Mouse (Mus musculus) cerebellum, adult 9-10 months (tissue): ENCODE data around the gene Ndufa4l2.

Experiments
- DNase-seq: peaks from one replicate; pipeline ENCODE4 v3.0.0; 2022

The Ndufa4l2 gene

DNA sequence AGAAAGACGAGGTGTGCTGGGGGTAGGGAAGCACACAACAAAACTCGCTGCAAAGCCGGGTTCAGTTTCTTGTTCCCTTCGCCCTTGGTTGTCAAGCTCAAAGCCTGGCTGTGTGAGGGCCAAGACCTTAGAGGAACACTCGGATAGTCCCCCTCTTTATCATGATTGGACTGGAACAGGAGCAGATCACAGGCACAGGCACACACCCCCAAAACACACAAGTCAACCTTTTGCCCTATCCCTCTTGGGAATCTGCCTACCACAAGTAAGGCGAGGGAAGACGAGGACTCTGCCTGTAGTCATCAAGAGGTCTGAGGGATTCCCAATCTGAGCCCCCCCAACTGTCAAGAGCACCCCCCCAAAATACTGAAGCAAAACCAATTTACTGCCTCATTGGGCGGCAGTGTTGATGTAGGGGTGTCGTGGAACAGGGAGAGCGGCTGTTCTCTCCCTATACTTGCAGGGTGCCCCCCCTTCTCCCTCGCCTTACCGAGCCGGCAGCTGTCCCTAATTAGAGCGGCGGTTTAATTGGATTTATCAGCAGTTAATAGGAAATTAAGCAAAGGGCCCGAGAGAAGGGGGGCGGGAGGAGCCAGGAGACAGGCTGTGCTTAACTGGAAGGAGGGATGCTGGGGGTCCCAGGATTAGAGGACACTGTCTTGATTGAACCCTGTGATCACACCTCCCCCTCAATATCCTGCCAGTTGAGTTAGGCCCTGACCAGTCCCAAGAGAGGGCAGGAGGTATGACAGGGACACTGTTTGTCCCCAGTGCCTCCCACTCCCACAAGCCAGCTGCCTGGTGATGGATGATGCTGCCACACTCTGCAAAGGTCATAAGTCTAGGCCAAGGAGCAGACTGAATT, 4.7 kb upstream of the Ndufa4l2 start:
- peak; percentile 78 for DNase-seq

DNA sequence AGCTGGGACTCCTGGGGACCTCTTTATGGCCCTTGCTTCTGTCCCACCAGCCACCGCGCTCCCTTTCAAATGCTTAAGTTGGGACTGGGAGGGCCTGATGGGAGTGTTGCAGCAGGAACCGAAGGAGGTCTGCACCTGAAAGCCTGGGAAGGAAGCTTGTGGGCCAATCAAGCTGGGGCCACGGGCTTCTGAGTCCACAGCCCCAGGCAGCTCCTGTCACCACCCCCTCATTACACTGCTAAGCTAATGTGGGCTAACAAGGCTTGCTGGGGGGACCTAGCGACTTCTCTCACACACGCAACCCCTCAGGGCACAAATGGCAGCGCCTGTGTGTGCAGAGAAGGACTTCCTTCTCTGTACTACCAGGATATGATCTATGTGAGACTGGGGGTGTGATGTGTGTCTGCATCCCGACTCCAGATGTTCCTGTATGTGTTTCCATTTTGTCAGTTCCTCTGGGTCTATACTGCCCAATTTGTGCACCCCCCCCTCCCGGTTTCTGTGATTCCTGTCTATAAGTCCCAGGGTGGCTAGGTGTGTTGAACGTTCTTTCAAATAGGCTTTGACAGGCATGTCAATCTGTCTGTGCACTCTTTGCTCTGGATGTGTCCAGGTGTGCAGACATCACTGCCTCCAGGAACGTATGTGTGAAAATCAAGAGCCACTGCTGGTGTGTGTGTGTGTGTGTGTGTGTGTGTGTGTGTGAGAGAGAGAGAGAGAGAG, 3.7 kb upstream of the Ndufa4l2 start:
- peak; percentile 74 for DNase-seq

DNA sequence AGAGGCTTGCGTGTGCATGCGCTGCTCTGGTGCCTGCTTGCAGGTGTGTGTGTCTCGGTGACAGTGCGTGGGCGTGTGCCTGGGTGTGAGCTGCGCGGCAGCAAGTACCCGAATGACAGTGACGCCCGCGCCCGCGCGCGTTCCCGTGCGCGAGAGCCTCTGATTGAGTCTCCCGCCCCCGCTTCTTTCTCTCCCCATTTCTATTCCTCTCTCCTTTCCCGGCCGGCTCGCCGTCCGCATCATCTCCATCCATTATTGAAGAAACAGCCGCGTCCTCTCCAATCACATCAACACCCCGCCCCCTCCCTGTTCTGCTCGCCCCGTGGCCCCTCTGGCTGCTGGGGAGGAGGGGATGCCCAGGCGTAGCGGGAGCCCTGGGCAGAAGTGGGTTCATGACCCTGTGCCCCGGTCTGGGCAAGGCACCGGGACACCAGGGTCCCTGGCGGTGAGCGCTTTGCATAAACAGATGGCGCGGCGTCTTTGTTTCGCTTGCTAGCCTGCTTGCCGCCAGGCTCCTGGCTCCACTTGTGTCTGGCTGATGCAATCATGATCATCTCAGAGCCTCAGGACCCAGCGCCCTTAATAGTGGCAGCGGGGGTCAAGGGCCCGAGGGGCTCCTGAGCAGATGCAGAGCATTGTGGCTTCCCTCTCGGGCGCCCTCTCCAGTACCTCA, 3.0 kb upstream of the Ndufa4l2 start:
- DNase-seq, result peak; percentile 91

DNA sequence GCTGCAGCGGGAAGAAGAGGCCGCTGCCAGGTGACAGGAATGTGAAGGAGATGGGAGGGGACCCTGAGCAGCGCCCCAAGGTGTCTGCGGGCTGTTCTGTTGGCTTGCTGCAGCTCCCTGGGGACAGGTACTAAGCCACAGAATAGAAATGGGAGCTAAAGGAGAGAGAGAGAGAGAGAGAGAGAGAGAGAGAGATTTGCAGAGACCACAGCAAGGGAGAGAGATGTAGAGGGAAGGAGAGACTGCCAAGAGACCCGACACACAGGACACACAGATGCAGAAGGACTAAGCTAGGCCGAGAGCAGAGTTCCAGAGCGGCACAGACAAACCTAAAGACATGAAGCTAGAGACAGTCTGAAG, 2.5 kb upstream of the Ndufa4l2 start:
- DNase-seq, result no peak

DNA sequence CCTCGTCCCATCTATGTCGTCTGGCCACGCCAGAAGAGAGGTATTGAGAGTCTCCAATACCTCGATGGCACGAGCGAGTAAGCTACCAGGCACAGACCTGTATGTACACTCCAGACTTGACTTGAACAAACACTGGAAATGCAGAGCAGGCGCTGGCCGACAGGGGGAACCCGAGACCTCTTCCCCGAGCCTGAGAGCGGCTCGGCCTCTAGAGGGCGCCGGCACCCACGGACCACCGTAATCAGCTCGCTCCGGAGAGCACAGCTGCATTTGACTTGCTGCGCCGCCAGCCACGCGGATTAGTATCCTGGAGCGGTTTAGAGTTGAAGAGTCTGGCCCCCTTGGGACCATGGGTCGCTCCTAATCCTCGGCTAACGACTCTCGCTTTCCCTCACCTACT, 2.0 kb upstream of the Ndufa4l2 start:
- peak; percentile 98 for DNase-seq

DNA sequence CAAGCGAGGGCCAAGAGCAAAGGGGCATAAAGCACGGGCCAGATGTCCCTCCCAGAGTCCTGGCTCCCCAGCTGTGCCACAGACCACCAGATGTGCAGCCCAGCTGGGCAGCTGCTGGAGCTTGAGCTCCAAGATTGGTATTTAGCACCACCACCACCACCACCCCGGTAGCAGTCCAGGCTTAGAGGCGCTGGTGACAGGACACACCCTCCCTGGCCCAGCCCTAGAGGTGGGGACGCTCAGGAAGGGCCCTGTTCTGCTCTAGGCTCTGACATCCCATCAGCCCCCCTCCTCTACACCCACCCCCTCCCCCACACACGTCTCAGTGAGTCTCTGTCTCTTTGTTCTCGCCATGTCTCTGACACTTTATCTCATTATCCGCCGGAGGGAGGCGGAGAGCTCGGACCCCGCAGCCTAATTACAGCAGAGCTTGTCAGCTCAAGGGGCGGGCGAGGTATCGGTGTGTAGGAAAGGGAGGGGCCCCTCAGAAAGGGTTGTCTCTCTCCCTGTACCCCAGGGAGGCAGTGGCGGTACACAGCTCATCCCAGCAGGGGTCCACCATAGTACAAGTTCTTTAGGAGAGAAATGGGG, 1.2 kb upstream of the Ndufa4l2 start:
- no peak for DNase-seq

DNA sequence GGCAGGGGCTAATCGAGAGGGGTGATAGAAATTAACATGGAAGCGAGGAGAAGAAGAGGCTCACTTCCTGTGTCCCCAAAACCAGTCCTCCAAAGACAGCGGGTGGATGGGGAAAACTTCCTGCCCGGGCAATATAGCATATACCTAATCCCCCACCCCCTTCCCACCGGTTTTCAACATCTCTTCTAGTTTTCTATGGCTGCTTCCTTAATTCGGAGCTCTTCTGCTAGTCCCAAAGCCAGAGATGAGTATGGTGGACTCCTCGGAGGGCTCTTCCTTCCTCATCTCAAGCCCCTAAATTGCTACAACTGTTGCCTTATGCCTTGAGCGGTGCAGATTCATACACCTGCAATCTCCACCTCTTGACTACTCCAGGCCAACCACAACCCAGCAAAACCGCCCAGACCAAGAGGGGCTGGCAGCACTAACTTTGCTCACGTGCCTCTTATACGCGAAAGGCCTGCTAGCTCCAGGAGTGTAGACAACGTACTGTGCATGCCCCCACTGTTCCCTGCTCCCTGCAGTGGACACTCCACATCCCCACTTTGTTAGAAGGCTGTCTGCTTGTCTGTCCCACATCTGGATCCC, 562 bp upstream of the Ndufa4l2 start:
- DNase-seq, result no peak

DNA sequence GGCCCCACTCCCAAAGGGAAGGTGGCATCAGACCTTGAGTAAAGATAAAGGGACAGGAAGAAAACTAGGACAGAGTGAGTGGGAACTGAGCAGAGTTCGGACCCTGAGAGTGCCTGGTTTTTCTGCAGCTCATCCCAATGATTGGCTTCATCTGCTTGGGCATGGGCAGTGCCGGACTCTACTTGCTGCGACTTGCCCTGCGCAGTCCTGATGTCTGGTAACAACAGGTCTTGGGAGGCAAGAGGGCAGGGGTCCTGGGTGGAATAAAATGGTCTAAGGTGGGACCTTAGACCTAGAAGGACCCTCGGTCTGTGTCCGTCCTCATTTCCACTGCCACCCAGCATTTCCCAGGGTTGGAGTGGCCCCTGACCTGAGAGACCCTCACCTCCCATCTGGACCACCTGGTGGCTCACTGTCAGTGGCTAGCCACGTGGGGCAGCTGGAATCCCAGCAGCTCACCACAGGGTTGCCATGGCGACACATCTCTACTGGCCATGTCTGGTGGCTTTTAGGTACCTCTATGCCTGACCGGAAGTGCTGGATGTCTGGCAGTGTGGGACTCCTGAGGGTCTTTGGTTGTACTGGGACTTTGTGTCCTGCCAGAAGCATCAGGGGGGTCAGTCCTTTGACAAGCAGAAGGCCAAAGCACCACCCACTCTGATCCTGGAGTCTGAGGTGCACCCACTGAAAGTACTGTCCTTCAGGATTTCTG, 660 bp downstream of the Ndufa4l2 start:
- no peak for DNase-seq

DNA sequence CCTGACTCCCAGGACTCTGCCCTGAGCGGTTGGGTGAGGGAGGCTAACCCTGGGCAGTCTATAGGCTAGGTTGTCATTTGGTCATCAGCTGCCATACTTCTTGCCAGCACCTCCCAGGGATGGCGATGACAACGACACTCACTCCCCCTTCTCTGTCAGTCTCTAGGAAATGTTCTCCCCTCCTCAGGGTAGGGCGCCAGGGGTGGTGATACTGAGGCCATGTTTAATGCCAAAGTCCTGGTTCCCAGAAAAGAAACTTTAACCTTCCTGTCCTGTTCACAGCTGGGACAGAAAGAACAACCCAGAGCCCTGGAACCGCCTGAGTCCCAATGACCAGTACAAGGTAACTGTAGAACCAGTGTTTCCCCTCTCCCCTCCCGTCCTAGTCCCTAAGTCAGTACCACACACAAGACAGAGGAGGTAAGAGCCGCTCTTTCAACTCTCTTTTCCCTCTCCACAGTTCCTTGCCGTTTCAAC, 1.3 kb downstream of the Ndufa4l2 start:
- DNase-seq, result no peak

DNA sequence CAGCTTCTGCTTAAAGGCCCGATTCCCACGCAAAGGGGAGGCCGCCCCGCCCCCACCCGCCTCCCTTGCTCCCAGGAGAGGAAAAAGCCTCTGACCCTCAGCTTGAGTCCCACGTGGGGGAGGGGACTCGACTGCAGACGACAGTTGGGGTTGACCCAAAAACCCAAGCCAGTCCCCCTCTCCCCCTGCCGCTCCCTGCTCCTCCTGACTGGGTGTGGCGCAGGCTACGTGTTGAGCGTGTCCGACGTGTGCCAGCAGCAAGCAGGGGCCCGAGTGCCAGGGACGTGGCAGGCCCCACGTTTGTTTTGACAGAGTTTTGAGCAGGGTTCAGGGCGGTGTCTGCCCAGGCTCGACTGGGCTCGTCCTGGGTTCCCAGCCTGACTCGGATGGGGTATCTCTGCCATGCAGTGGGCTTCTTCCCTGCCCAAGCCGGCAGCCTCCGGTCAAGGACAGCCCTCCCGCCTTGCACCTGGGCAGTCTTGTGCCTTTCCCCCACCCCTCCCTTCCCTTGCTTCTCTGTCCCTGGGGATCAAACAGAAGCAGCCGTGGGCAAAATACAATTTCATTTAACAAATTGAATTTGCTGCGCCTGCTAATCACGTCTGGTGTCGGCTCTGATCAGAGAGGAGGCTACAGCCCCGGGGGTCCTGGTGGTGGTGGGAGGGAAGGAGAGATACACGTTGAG, 2.0 kb downstream of the Ndufa4l2 start:
- DNase-seq, result no peak

DNA sequence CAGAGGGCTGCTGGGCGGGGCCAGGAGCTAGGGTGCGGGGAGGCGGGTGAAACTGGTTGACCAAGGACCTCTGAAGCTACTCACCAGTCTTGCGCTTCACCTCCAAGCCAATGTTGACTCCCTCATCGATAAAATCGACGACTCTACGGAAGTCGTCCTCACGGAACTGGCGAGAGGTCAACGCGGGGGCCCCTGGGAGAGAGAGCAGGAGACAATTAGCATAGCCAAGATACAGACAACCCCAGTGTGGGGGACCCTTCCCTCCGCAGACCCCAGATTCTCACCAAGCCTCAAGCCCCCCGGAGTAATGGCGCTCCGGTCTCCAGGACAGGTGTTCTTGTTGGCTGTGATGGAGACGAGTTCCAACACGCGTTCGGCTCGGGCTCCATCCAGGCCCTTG, 3.2 kb downstream of the Ndufa4l2 start:
- DNase-seq, result no peak

DNA sequence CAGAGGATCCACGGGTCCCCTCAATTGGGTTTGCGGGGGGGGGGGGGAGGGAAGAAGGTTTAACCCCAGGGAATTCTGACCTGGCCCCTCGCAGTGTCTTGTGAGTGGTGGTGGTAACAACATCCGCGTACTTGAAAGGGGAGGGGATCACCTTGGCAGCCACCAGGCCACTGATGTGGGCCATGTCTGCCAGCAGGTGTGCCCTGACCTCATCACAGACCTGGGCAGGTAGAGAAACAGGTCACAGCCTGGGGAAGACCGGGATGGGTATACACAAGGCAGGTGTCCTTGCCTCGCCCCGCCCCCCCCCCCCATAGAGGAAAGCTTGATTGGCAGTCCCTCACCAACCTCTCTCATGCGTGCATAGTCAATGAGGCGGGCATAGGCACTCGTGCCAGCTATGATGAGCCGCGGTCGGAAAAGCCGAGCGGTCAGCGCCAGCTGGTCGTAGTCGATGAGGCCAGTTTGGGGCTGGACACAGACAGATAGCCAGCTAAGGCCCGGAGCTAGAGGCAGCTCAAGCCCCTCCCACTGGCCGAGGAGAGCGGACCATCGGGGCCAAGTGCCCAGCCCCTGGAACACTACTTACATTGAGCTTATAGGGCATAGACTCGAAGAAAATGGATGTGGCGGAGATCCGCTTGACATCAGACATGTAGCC, 4.4 kb downstream of the Ndufa4l2 start:
- DNase-seq, result no peak

DNA sequence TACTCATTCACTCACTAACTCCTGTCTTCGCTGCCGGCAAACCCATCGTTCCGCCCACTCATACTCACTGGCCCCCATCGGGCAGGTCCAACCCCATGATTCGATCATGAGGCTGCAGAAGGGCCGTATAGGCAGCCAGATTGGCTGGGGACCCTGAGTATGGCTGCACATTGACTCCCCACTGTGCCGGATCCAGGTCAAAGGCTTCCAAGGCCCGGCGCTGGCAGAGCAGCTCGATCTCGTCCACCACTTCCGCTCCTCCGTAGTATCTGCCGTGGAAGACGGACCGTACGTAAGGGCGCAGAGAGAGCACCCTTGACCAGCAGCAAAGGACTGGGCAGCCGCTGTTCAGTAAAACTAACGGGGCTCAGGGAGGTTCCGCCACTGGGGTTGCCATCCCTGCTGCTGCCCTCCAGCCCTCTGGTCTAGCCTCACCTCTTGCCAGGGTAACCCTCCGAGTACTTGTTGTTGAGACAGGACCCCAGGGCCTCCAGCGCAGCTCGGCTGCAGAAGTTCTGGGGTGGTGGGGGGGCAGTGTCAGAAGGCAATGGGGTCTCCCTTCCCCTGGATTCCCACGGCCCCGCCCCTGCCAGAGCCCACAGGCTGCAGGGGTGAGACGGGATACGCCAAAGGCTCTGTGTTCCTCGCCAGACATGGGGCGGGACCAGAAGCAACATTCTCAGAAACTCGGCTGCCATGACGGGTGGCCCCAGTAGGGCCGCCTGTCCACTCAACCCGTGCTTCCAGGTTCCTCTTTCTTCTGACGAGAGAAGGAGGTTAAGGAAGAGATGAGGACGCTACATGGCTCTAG, 5.3 kb downstream of the Ndufa4l2 start:
- no peak for DNase-seq

DNA sequence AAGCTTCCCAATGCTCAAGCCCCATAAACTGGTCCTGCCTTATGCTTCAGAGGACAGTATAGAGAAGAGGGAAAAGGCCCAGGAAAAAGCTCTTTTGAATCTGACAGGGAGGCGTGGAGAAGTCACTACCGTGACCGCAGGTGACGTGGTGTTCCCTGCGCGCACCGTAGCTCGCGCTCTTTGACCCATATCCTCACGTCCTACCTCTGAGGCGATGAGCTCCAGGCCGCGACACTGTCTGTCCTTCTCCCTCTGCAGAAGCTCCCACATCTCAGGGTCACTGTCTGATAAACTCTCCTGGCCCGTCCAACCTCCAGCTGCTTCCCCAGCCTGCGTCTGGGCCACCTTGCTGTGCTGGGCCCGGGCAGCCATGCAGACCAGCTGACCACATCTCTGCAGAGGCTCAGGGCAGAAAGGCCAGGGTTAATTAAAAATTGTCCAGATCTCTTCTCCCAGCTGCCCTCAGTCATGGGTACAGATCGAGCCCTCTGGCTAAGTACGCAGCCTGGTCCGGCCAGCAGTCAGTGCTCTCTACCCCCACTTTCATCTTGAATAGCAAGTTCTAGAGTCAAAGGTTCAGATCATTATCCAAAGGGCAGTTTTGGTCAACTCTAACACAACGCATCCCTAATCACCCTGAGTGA, 6.1 kb downstream of the Ndufa4l2 start:
- no peak for DNase-seq

DNA sequence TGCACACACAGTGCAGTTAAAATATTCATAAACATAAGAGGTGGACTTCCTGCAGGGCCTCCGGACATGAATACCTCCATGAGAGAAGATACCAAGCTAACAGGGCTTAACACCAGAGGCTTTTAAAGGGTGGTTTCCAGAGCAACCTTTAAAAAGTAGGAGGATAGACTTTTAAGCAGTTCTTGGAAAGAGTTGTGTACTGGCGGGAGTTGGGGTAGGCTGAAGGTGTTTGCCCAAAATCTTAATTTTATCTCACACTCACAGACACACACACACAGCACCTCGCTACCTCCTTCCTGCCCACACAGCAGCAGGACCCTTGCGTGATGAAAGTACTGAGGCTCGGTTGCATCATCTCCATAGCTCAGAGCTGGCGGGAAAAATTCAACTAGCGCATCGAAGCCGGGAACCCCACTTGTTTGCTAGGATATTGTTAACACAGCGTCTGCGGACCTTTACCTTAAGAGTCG, 6.9 kb downstream of the Ndufa4l2 start:
- DNase-seq, result no peak

DNA sequence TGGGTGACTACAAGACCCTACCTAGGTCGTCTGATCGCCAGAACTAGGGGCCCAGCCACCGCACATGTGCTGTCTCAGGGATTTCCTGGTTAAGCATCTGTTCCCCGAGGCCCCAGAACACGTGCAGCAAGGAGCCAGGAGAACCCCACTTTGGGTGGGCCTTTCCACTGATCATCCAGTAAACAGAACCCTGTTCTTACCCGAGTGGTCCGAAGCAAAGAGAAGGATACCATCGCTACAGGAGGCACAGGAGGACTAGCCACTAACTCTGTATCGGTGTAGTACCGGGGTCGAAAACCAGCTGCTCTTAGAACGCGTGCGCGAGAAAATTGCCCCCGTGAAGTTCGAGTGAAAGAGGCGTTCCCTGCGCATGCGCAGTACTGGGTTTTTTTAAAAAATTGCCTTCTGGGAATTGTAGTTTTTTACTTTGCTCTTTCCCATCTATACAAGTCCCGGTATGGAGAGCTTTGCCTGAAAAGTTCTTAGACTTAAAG, 7.4 kb downstream of the Ndufa4l2 start, which contains the start of gene Shmt2:
Gene Shmt2 (minus strand): TSS at position 357 of the 494 bp plus-strand sequence.
- DNase-seq, result peak; percentile 92

DNA sequence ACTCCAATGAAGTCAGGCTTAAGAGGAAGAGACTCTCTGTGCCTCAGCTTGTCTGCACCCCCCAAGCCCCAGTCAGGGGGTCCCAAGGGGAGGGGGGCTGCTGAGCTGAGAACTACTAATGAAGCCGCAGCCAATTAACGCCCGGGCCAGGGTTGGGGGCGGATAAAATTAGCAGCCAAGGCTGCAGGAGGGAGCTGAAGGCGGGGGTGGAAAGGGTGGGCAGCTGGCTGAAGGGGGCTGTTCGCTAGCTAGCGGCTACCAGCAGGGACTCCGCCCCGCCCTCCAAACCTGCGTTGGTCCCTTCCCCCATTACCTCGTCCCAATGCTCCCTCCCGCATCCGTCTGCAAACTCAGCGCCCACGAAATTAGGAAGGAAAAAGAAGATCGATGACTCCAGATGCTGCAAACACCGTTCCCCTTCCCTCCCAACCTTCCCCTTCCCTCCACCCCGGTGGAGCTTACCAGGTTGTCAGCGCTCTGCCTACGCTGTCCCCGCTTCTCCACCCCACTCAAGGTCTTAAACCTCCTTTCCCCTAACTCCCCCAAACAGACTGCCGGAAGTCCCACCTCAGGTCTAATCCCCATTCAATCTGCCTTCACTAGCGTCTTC, 10.0 kb downstream of the Ndufa4l2 start:
- no peak for DNase-seq

DNA sequence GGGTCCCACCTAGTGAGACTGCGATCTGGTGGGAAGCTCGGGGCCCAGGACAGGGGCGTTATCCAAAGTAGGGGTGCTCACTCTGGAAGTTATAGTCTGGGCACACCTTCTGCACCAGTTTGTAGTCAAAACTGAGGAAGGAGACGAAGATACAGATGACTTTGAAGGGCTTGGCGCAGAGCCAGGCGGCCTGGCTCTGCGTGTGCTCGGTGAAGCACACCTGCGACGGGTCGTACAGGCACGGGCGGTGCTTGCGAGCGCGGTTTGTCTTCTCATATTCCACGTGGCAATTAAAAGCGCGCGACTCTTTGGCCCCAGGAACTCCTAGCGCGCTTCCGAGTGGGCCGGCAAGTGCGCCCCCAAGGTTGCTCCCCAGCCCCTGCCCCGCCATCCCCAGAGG, 11.3 kb downstream of the Ndufa4l2 start:
- no peak for DNase-seq

DNA sequence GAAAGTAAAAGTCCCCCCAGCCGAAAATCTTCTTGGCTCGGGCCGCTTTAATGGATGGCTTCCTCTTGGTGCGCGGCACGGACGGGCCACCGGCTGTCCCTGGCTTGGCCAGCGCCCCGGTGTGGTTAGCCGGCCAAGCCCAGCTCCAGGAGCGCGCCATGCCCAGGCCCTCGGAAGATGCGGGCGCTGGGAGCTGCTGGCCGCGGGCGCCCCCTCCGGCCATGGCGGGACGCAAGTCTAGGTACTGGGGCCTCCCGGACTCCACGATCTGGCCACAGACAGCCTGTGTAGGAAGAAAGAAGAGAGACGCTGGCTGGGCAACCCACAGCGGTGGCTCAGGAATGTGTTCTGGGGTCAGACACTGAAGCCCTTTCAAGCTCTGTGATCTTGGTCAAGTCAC, 11.9 kb downstream of the Ndufa4l2 start:
- DNase-seq, result no peak
